Mouse (Mus musculus) myocyte (in vitro differentiated cells): ENCODE measurements around the gene Ankrd10.

Experiments
- E2F4 ChIP-seq: IDR thresholded peaks from one replicate; pipeline ENCODE4 v1.6.1; 2011; ENCODE audit warnings: mild to moderate bottlenecking, control low read depth, moderate library complexity; ENCODE audit not compliant: insufficient read depth
- MAX ChIP-seq: IDR thresholded peaks from one replicate; pipeline ENCODE4 v1.6.1; 2011; ENCODE audit warnings: low read depth, mild to moderate bottlenecking, control low read depth
- MYOD1 ChIP-seq, 3 experiments: IDR thresholded peaks; one replicate each; pipeline ENCODE4 v1.6.1; 2011; ENCODE audit warnings: control low read depth in 2 of 3, low read depth in 2 of 3, mild to moderate bottlenecking in 2 of 3, moderate library complexity in 1 of 3; ENCODE audit not compliant: insufficient read length in 2 of 3, control insufficient read depth in 1 of 3
- MYOG ChIP-seq, 3 experiments: IDR thresholded peaks; one replicate each; pipeline ENCODE4 v1.6.1; 2011; ENCODE audit warnings: control low read depth in 2 of 3, low read depth in 2 of 3, mild to moderate bottlenecking in 2 of 3; ENCODE audit not compliant: insufficient read length in 2 of 3, control insufficient read depth in 1 of 3, insufficient read depth in 1 of 3
- POLR2A ChIP-seq: IDR thresholded peaks from one replicate; pipeline ENCODE4 v1.6.1; 2011; ENCODE audit warnings: low read depth, mild to moderate bottlenecking, control low read depth, moderate library complexity; ENCODE audit not compliant: insufficient read length
- POLR2AphosphoS2 ChIP-seq: IDR thresholded peaks from one replicate; pipeline ENCODE4 v1.6.1; 2011; ENCODE audit warnings: low read depth, control low read depth; ENCODE audit not compliant: insufficient read length
- REST ChIP-seq: IDR thresholded peaks from one replicate; pipeline ENCODE4 v1.6.1; 2011; ENCODE audit warnings: mild to moderate bottlenecking, control low read depth, moderate library complexity; ENCODE audit not compliant: insufficient read depth, insufficient read length
- SRF ChIP-seq: IDR thresholded peaks from one replicate; pipeline ENCODE4 v1.6.1; 2011; ENCODE audit warnings: low read depth; ENCODE audit not compliant: control insufficient read depth, insufficient read length
- USF1 ChIP-seq: IDR thresholded peaks from one replicate; pipeline ENCODE4 v1.6.1; 2011; ENCODE audit warnings: low read depth, mild to moderate bottlenecking, control low read depth, moderate library complexity

DNA sequence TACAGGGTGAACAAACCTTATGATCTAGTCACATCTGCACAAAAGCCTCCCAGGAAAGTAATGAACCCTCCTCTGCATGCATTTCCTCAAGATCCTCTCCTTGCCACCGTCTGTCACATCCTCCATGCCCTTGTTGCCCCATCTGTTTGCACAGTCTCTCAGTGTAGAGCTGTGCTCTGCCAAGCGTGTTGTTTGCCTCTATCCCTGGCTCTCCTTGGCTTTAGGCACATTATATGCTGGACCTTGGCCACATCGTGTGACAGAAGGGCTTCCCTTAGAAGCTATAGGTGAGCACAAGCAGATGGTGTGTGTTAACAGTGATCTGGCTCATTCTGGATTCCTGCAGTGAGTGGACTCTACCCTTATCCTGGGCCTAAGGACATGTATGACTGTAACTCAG, 26.4 kb upstream of the Ankrd10 start:
- TF ChIP-seq MAX: no peak
- TF ChIP-seq POLR2A: no peak
- TF ChIP-seq USF1: no peak
- no peak for TF ChIP-seq REST
- TF ChIP-seq MYOG (IDR thresholded peaks at IDR 0.05; ENCODE audit: control insufficient read depth in 1 of 3, insufficient read depth in 1 of 3, insufficient read length in 2 of 3, low read depth in 2 of 3): no peak
- no peak for TF ChIP-seq POLR2AphosphoS2
- no peak for TF ChIP-seq SRF
- TF ChIP-seq MYOD1 (IDR thresholded peaks at IDR 0.05; ENCODE audit: control insufficient read depth in 1 of 3, insufficient read length in 2 of 3, low read depth in 2 of 3): no peak
- no peak for TF ChIP-seq E2F4
